Mouse (Mus musculus): ENCODE data around the gene Ankar. TPM values are rescaled to one million over a fixed set of nuclear protein-coding genes. Genes with fewer than 3 reads are reported as not detected.

The Ankar gene
- polyA plus RNA-seq (2015; fragmentation: Nextera tagmentation; extraction: Ambion mirVana), result not detected in 2 replicates

DNA sequence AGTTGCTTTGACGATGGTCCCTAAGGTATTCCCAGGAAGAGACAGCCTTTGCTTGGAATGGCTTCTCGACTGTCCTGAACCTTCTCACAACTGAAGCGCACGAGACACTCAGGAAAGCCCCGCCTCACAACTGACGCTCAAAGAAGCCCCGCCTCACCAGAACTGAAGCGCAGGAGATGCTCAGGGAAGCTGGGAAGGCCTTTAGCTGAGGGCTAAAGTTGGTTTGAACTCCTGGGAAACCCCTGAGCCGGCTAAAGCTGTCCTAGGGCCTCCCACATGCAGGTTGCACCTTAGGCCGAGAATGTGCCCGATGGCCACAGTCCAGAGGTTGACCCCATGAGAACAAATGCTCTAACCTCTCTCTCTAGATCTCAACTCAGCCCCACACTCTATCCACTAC is at the start of gene Ankar:
Gene Ankar (minus strand): TSS at position 101 of the 400 bp plus-strand sequence.
- H3K4me1 ChIP-seq (replicated peaks), result no peaks in the 10 kb centered on the region
- no peak within 1 kb of the TSS for H3K27ac ChIP-seq
- no peaks in the 10 kb centered on the region for H3K9me3 ChIP-seq
- no peaks in the 10 kb centered on the region for H3K27me3 ChIP-seq
- no peak for ATAC-seq
- no peak within 1 kb of the TSS for H3K4me2 ChIP-seq (replicated peaks)
- WGBS, result 84% methylated on average over 11 of the region's 11 CpGs
- no peak within 1 kb of the TSS for H3K4me3 ChIP-seq (replicated peaks)
- no peak within 1 kb of the TSS for H3K9ac ChIP-seq (replicated peaks)
- no peaks in the 10 kb centered on the region for H3K36me3 ChIP-seq

DNA sequence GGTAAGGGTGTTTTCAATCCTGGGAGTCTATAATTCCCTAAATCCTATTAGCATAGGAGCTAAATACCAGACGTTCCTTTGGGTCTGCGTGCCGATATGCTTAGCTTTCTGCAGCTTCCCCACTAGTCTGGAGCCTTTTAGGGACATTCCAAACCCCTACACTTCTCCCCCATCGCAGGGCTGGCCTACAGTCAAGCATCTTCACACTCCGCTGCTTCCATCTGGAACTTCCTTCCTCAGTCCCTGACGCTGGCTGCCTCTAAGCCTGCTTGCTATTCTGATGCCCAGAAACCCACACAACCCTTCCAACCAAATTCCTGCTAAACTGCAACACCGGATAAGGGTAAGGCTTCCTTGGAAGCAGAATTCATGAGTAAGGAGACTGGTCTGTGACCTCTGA is 46.0 kb upstream of the Ankar start:
- Histone ChIP-seq H3K36me3 (no peaks in the 10 kb centered on the region), H3K9me3 (no peaks in the 10 kb centered on the region), H3K27ac (no peak overlapping the region), H3K4me2 (replicated peaks) (no peak overlapping the region), H3K27me3 (no peaks in the 10 kb centered on the region), H3K9ac (replicated peaks) (no peak overlapping the region), H3K4me3 (replicated peaks) (no peak overlapping the region), H3K4me1 (replicated peaks) (no peaks in the 10 kb centered on the region)
- no peak for ATAC-seq
- WGBS, result 62% methylated on average over 7 of the region's 7 CpGs

DNA sequence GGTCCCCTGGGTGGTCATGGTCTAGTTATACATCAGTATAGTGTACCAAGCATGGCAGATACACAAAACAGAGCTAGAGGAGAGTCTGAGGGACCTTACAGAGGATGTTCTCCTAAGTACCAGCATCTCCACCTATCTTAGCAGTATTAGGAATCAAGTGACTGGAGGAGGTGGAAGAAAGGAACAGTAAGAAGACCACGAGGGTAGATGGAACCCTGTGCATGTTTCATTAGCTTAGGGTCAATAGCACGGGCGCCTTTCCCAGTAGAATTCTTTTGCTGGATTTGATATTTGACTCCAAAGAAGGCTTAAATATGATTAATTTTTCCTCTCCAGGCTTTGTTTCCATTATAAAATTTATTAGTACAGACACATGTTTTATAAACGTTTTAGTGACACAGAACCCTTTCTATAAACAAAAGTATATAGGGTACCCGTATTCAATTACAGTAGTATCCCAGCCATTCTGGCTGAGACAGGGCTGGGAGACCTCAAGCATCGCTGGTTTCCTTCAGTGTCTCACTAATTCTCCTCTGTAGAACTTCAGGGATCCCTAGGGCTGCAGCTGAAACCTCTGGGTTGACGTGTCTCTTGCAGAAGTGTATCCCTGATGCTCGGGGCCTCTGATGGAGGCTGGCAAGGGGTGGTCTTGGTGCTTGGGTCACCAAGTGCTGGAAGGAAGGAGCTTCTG is 44.6 kb upstream of the Ankar start:
- Histone ChIP-seq H3K9ac (replicated peaks) (no peak overlapping the region), H3K27me3 (no peaks in the 10 kb centered on the region), H3K4me1 (replicated peaks) (peaks cover under 1% of the 10 kb centered on the region; the same call in 1 of the 2 replicates), H3K27ac (no peak overlapping the region), H3K4me3 (replicated peaks) (no peak overlapping the region), H3K4me2 (replicated peaks) (no peak overlapping the region), H3K9me3 (no peaks in the 10 kb centered on the region), H3K36me3 (no peaks in the 10 kb centered on the region)
- ATAC-seq, result no peak
- WGBS, result 88% methylated on average over 8 of the region's 8 CpGs

DNA sequence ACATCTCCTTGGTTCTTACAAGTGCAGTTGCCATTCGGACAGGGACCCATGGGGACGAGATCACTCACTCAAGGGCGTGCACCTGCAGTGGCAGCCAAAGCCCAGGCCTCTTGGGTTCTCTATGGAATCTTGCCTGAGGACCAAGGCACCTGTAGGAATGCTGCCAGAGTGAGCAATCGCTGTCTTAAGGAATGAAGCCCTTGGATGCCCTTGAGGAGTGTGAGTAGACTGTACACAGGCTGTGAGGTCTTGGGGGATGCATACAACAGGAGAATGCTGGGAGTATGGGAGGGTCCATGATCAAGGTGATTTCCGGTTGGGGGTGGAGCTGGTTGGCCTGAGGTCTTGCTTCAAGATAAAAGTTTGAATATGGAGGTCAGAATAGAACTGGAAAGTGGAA is 41.0 kb upstream of the Ankar start:
- H3K4me2 ChIP-seq (replicated peaks), result no peak overlapping the region
- WGBS, result 94% methylated on average over 5 of the region's 5 CpGs
- H3K4me3 ChIP-seq (replicated peaks), result no peak overlapping the region
- no peaks in the 10 kb centered on the region for H3K9me3 ChIP-seq
- H3K4me1 ChIP-seq (replicated peaks), result peaks cover 12% of the 10 kb centered on the region
- no peak overlapping the region for H3K27ac ChIP-seq
- no peak overlapping the region for H3K9ac ChIP-seq (replicated peaks)
- H3K36me3 ChIP-seq, result no peaks in the 10 kb centered on the region
- no peaks in the 10 kb centered on the region for H3K27me3 ChIP-seq
- ATAC-seq, result no peak

DNA sequence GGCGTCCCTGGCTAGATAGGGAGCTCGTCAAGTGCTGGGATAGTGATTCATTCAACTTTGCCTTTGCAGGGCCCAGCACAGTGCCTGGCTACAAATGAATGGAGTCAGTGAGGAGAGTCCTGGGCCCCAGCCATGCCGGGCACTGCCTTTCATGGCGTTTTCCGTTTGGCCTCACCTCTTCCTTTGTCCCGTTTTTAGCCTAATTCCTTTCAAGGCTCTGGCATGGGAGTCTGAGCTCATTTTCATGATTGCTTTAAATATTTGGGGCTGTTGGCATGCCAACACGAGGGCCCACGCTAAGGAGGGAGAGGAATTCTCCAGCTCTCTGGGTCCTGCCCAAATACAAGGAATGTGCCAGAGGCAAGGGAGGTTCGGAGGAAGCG is 39.3 kb upstream of the Ankar start:
- Histone ChIP-seq H3K27ac (peak overlapping the region; percentile 44; the same call in 1 of the 2 replicates), H3K27me3 (no peaks in the 10 kb centered on the region), H3K36me3 (no peaks in the 10 kb centered on the region), H3K9me3 (no peaks in the 10 kb centered on the region), H3K4me3 (replicated peaks) (no peak overlapping the region), H3K4me1 (replicated peaks) (peaks cover 12% of the 10 kb centered on the region), H3K4me2 (replicated peaks) (no peak overlapping the region), H3K9ac (replicated peaks) (no peak overlapping the region)
- WGBS, result 34% methylated on average over 10 of the region's 10 CpGs
- ATAC-seq, result peak; percentile 81

DNA sequence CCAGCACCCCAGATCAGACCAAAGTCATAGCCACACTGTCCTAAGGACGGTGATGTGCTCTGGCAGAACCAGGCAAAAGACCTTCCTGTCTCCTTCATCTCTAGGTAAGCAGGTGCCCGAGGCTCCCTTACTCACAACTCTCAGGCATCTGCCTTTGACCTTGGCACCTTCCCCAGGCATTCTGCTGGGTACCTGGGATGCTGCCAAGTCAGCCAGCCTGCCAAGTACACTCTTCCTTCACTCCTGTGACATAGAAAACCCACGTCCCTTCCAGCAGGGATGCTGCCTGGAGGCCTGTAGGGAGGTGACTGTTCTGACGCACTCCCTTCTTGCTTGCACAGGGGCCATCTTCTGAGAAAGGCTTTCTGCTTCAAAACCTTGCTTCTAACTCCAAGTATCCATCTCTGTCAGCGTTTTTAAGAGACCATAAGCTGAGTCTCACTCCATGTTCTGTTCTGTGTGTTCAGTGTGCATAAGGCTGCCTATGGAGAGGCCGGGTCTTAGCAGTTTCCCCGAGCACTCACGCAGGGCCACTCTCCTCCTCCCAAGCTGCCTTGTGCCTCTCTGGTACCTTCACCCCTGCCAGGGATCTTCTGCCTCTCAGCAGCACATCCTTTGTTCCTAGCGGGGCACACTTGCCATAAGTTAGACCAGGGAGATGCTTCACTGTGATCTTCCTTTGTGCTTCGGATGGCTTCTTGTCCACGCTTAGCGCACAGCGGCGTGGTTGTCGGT is 38.7 kb upstream of the Ankar start:
- H3K36me3 ChIP-seq, result no peaks in the 10 kb centered on the region
- H3K27ac ChIP-seq, result peak overlapping the region; percentile 44; the same call in 1 of the 2 replicates
- WGBS, result 56% methylated on average over 15 of the region's 15 CpGs
- no peak overlapping the region for H3K4me2 ChIP-seq (replicated peaks)
- H3K4me3 ChIP-seq (replicated peaks), result no peak overlapping the region
- no peaks in the 10 kb centered on the region for H3K9me3 ChIP-seq
- peak; percentile 57 for ATAC-seq
- H3K4me1 ChIP-seq (replicated peaks), result peaks cover 12% of the 10 kb centered on the region
- no peak overlapping the region for H3K9ac ChIP-seq (replicated peaks)
- H3K27me3 ChIP-seq, result no peaks in the 10 kb centered on the region

DNA sequence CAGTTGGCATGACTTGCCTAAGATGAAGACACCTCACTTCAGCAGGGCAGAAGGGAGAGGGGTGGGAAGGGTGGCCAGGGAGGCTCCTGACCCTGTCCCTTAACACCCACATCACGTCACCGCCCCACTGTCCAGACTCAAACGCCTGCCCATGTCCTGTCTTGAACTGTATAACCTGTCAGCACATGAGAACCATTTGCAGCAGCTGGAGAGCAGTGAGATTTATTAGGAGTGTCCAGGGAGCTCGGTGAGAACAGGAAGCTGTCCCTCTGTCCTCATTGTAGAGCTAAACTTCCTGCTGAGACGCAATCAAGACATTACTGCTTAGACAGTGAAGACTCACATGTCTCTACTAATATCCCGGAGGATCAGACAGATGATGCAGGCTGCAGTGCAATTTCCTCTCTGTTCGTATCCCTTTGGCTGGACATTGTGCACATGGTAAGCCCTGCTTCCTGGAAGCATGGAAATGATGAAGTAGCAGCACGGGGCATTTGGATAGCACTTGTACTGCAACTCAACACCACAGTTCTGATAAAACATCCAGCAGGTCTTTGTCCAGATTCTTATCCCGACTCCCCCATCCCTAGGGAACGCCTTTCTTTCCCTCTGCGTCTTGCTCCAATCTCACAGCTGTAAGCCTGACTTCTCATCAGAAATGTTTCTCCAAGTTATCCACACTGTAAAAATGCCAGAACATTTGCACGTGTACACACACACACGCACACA is 36.2 kb upstream of the Ankar start:
- WGBS, result 68% methylated on average over 13 of the region's 13 CpGs
- Histone ChIP-seq H3K27ac (no peak overlapping the region), H3K4me1 (replicated peaks) (peaks cover 12% of the 10 kb centered on the region), H3K27me3 (no peaks in the 10 kb centered on the region), H3K9ac (replicated peaks) (no peak overlapping the region), H3K36me3 (no peaks in the 10 kb centered on the region), H3K4me3 (replicated peaks) (no peak overlapping the region), H3K9me3 (no peaks in the 10 kb centered on the region), H3K4me2 (replicated peaks) (no peak overlapping the region)
- no peak for ATAC-seq

DNA sequence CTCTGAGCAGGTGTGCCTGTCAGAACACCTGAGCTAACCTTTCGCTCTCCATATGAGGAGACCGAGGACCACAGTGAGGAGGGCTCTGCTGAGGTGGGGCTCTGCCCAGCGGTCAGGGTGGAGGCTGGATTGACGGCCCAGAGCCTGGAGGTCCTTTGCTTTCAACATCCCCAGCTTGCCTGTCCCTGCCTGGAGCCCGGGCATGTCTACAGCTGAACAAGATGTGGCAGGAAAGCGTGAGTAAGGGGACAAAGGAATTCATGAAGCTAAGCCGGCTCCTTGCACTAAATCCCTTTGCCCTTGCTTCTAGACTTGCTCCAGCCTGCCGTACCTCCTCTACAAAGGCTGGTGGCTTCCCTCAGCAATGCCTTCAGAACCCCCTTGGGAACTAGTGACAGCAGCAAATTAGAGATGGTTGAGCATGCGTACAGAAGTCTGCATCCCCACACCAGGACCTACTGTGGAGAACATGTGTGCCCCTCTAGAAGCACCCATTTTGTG is 32.9 kb upstream of the Ankar start:
- no peaks in the 10 kb centered on the region for H3K9me3 ChIP-seq
- no peak overlapping the region for H3K9ac ChIP-seq (replicated peaks)
- WGBS, result 71% methylated on average over 9 of the region's 9 CpGs
- no peak overlapping the region for H3K4me3 ChIP-seq (replicated peaks)
- H3K36me3 ChIP-seq, result no peaks in the 10 kb centered on the region
- peaks cover 5% of the 10 kb centered on the region; the same call in 1 of the 2 replicates for H3K4me1 ChIP-seq (replicated peaks)
- no peak overlapping the region for H3K27ac ChIP-seq
- no peak overlapping the region for H3K4me2 ChIP-seq (replicated peaks)
- no peaks in the 10 kb centered on the region for H3K27me3 ChIP-seq
- ATAC-seq, result 0 out of 2 replicates have a peak, but pooled peaks have one; percentile 27

DNA sequence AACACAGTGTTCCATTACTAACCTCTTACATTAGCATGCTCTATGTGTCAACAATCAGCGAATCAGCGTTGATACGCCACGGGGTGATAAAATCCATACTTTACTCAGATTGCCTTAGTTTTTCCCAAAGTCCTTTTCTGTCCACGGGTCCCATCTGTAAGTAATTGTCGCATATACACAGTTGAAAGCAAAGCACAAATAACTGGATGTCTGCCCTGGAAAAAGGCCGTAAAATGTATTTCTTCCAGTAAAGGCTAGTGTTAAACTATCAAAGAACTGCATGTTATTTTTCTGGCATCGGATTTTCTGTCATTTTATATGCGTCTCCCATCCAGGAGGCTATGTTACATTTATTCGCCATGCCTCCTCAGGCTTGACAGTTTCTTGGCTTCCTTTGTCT is 29.7 kb upstream of the Ankar start:
- WGBS, result 70% methylated on average over 10 of the region's 10 CpGs
- Histone ChIP-seq H3K9me3 (no peaks in the 10 kb centered on the region), H3K36me3 (no peaks in the 10 kb centered on the region), H3K9ac (replicated peaks) (no peak overlapping the region), H3K4me2 (replicated peaks) (no peak overlapping the region), H3K4me3 (replicated peaks) (no peak overlapping the region), H3K27ac (no peak overlapping the region), H3K27me3 (no peaks in the 10 kb centered on the region), H3K4me1 (replicated peaks) (peaks cover 5% of the 10 kb centered on the region; the same call in 1 of the 2 replicates)
- ATAC-seq, result no peak

DNA sequence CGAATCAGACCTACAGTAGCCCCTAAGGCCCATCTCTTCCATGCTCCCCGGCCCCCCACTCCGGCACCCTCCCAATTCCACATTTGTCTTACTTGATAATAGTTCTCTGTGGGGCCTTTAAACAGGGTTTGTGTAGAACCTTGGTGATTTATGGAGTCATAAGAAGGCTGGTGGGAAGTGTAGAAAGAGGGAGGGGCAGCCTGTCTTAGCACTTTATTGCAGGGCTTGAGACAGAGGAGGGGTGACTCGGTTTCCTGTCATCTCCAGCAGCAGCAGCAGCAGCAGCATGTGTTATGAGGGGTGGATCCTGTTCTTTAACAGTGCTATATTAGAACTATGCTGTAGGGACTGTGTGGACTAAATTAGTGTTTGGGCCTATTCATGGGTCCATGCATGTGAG is 28.4 kb upstream of the Ankar start:
- no peak overlapping the region for H3K27ac ChIP-seq
- no peak for ATAC-seq
- no peak overlapping the region for H3K9ac ChIP-seq (replicated peaks)
- no peak overlapping the region for H3K4me3 ChIP-seq (replicated peaks)
- no peaks in the 10 kb centered on the region for H3K9me3 ChIP-seq
- 94% methylated on average over 4 of the region's 4 CpGs for WGBS
- no peaks in the 10 kb centered on the region for H3K27me3 ChIP-seq
- H3K36me3 ChIP-seq, result no peaks in the 10 kb centered on the region
- H3K4me1 ChIP-seq (replicated peaks), result peaks cover 5% of the 10 kb centered on the region; the same call in 1 of the 2 replicates
- no peak overlapping the region for H3K4me2 ChIP-seq (replicated peaks)

DNA sequence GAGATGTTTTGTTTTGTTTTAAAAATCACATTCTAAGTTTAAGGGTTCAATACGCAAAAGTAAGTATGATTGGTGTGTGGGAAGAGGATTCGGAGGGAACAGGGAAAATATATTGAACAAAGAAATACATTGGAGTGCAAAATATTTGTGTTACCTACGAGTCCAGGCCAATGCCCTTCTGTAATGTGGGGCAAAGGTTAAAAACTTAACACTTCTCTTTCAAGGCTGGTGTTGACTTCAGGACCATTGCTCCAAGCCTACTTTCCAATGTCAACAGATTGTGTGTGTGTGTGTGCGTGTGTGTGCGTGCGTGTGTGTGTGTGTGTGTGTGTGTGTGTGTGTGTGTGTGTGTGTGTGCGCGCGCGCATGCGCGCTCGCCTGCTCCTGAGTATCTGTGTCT is 25.6 kb upstream of the Ankar start:
- Histone ChIP-seq H3K4me3 (replicated peaks) (no peak overlapping the region), H3K4me2 (replicated peaks) (no peak overlapping the region), H3K27me3 (no peaks in the 10 kb centered on the region), H3K36me3 (peaks cover 2% of the 10 kb centered on the region; the same call in 1 of the 2 replicates), H3K9me3 (no peaks in the 10 kb centered on the region), H3K4me1 (replicated peaks) (peaks cover 5% of the 10 kb centered on the region; the same call in 1 of the 2 replicates), H3K9ac (replicated peaks) (no peak overlapping the region), H3K27ac (no peak overlapping the region)
- no peak for ATAC-seq
- 92% methylated on average over 13 of the region's 13 CpGs for WGBS

DNA sequence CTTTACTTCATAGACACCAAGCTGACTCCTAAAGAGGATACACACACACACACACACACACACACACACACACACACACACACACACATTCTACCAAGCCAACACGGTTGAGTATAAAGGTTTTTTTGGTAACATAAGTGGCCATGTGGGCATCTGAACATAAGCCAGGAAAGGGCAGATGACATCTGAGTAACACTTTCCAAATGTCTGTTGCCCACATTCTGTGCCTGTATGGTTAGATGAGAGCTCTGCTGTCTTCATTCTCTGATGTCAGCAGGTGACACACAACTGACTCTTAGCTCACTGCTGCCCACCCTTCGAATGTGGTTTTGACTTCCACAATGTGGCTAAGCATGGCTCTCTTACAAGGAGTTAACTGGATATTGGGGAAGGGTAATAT is 24.0 kb upstream of the Ankar start:
- no peak overlapping the region for H3K4me3 ChIP-seq (replicated peaks)
- 93% methylated on average over 2 of the region's 2 CpGs for WGBS
- H3K4me2 ChIP-seq (replicated peaks), result no peak overlapping the region
- no peak for ATAC-seq
- H3K27me3 ChIP-seq, result no peaks in the 10 kb centered on the region
- no peaks in the 10 kb centered on the region for H3K9me3 ChIP-seq
- peaks cover 6% of the 10 kb centered on the region; the same call in 1 of the 2 replicates for H3K4me1 ChIP-seq (replicated peaks)
- no peak overlapping the region for H3K27ac ChIP-seq
- H3K36me3 ChIP-seq, result peaks cover 10% of the 10 kb centered on the region
- H3K9ac ChIP-seq (replicated peaks), result no peak overlapping the region

Data from midbrain, embryonic 13.5 days (tissue).